Mouse (Mus musculus): ENCODE measurements around the gene Tpd52l1. TPM values are rescaled to one million over a fixed set of nuclear protein-coding genes. Genes with fewer than 3 reads are reported as not detected.
"Not testable (repeated sequence)": the region's sequence is repeated elsewhere in the genome, so short reads cannot be mapped to it uniquely, and the experiment has no call there.

Tpd52l1 gene
- 0.12 and 0.25 TPM in 2 replicates for total RNA-seq (2015)
- total RNA-seq (2017): 0.61 TPM in 1 of 2 replicates, not detected in the other

GRCm38 (mm10) chr10:31445291-31446124, at the start of gene Tpd52l1:
Gene Tpd52l1 (minus strand): TSS chr10:31445958.
- ATAC-seq (replicated peaks; ENCODE audit: poor library complexity): peak; percentile 98

GRCm38 (mm10) chr10:31494296-31494695, 48.5 kb upstream of the Tpd52l1 start:
- ATAC-seq (replicated peaks; ENCODE audit: poor library complexity): no peak

- no peak for ATAC-seq (replicated peaks; ENCODE audit: poor library complexity)
Measured at GRCm38 (mm10) chr10:31467043-31467898, 21.5 kb upstream of the Tpd52l1 start.

GRCm38 (mm10) chr10:31465840-31466541, 20.2 kb upstream of the Tpd52l1 start:
- peak; percentile 65 for ATAC-seq (replicated peaks; ENCODE audit: poor library complexity)

GRCm38 (mm10) chr10:31465424-31465823, 19.7 kb upstream of the Tpd52l1 start:
- peak; percentile 68 for ATAC-seq (replicated peaks; ENCODE audit: poor library complexity)

GRCm38 (mm10) chr10:31463044-31463443, 17.3 kb upstream of the Tpd52l1 start:
- no peak for ATAC-seq (replicated peaks; ENCODE audit: poor library complexity)

- ATAC-seq (replicated peaks; ENCODE audit: poor library complexity): no peak
Measured at GRCm38 (mm10) chr10:31456806-31457205, 11.0 kb upstream of the Tpd52l1 start.

- ATAC-seq (replicated peaks; ENCODE audit: poor library complexity): no peak
Measured at GRCm38 (mm10) chr10:31447083-31447482, 1.3 kb upstream of the Tpd52l1 start.

- no peak for ATAC-seq (replicated peaks; ENCODE audit: poor library complexity)
Measured at GRCm38 (mm10) chr10:31444206-31444605, 1.6 kb downstream of the Tpd52l1 start.

GRCm38 (mm10) chr10:31441491-31441890, 4.3 kb downstream of the Tpd52l1 start:
- no peak for ATAC-seq (replicated peaks; ENCODE audit: poor library complexity)

- no peak for ATAC-seq (replicated peaks; ENCODE audit: poor library complexity)
Measured at GRCm38 (mm10) chr10:31436047-31436446, 9.7 kb downstream of the Tpd52l1 start.

GRCm38 (mm10) chr10:31417956-31418355, 27.8 kb downstream of the Tpd52l1 start:
- ATAC-seq (replicated peaks; ENCODE audit: poor library complexity): no peak

GRCm38 (mm10) chr10:31392990-31393389, 52.8 kb downstream of the Tpd52l1 start:
- no peak for ATAC-seq (replicated peaks; ENCODE audit: poor library complexity)

GRCm38 (mm10) chr10:31390777-31391395, 54.9 kb downstream of the Tpd52l1 start:
- ATAC-seq (replicated peaks; ENCODE audit: poor library complexity): no peak

- not testable (repeated sequence) for ATAC-seq (replicated peaks; ENCODE audit: poor library complexity)
Measured at GRCm38 (mm10) chr10:31388566-31388965, 57.2 kb downstream of the Tpd52l1 start.

- not testable (repeated sequence) for ATAC-seq (replicated peaks; ENCODE audit: poor library complexity)
Measured at GRCm38 (mm10) chr10:31370200-31370599, 75.6 kb downstream of the Tpd52l1 start.

GRCm38 (mm10) chr10:31359749-31360148, 86.0 kb downstream of the Tpd52l1 start:
- ATAC-seq (replicated peaks; ENCODE audit: poor library complexity): 0 out of 2 replicates have a peak, but pooled peaks have one; percentile 11

- no peak for ATAC-seq (replicated peaks; ENCODE audit: poor library complexity)
Measured at GRCm38 (mm10) chr10:31354886-31355461, 90.8 kb downstream of the Tpd52l1 start.

- no peak for ATAC-seq (replicated peaks; ENCODE audit: poor library complexity)
Measured at GRCm38 (mm10) chr10:31354141-31354540, 91.6 kb downstream of the Tpd52l1 start.

- no peak for ATAC-seq (replicated peaks; ENCODE audit: poor library complexity)
Measured at GRCm38 (mm10) chr10:31352845-31353427, 92.8 kb downstream of the Tpd52l1 start.
